Mouse (Mus musculus) hindbrain, embryonic 14.5 days (tissue): Measurements from ENCODE around the gene Arhgap27. TPM values are rescaled to one million over a fixed set of nuclear protein-coding genes. Genes with fewer than 3 reads are reported as not detected.

ENCODE experiments used
- ATAC-seq: fragments of 200-750 bp; cut with Nextera tagmentation; 2 replicates; pipeline ENCODE4 v1.8.0; 2017; ENCODE audit warnings: moderate number of reproducible peaks, mild to moderate bottlenecking, moderate TSS enrichment, moderate library complexity; ENCODE audit not compliant: low FRiP score
- DNase-seq: peaks from one replicate; pipeline ENCODE4 v3.0.0-alpha.2; 2015; ENCODE audit warnings: low spot score
- H3K27ac ChIP-seq: fragments of 300-500 bp; sonication (generic); 2 replicates; pipeline ENCODE4 v1.5.1; 2014; ENCODE audit warnings: mild to moderate bottlenecking, moderate library complexity
- H3K27me3 ChIP-seq: fragments of 300-500 bp; sonication (generic); 2 replicates; pipeline ENCODE4 v1.6.1; 2014; ENCODE audit warnings: mild to moderate bottlenecking, low read length, mixed read lengths; ENCODE audit not compliant: control insufficient read depth, insufficient read depth
- H3K36me3 ChIP-seq: fragments of 300-500 bp; sonication (generic); replicated peaks from 2 replicates; pipeline ENCODE4 v1.6.1; 2014; ENCODE audit not compliant: control insufficient read depth, insufficient read depth
- H3K4me1 ChIP-seq: fragments of 300-500 bp; sonication (generic); replicated peaks from 2 replicates; pipeline ENCODE4 v1.6.1; 2014; ENCODE audit warnings: antibody characterized with exemption, low read length, mixed read lengths; ENCODE audit not compliant: control insufficient read depth, insufficient read depth
- H3K4me2 ChIP-seq: fragments of 300-500 bp; sonication (generic); replicated peaks from 2 replicates; pipeline ENCODE4 v1.6.1; 2014; ENCODE audit warnings: mild to moderate bottlenecking, moderate library complexity
- H3K4me3 ChIP-seq: fragments of 300-500 bp; sonication (generic); replicated peaks from 2 replicates; pipeline ENCODE4 v1.5.1; 2014; ENCODE audit warnings: mild to moderate bottlenecking, low read length
- H3K9ac ChIP-seq: fragments of 300-500 bp; sonication (generic); 2 replicates; pipeline ENCODE4 v1.6.1; 2014
- H3K9me3 ChIP-seq: fragments of 300-500 bp; sonication (generic); 2 replicates; pipeline ENCODE4 v1.6.1; 2016; ENCODE audit warnings: low read length; ENCODE audit not compliant: control insufficient read depth
- WGBS: fragments of 180-500 bp; shearing (Covaris S2); extraction: QIAGEN DNeasy Blood & Tissue Kit; methylation state at CpG from one replicate; pipeline ENCODE4 v1.1.7; 2014; 5-methylcytosine and 5-hydroxymethylcytosine counted together
- polyA plus RNA-seq: library from polyadenylated mRNA; unstranded; fragments of >200 nt; fragmentation: Nextera tagmentation; extraction: Ambion mirVana; gene quantifications from 2 replicates; pipeline ENCODE4 v1.2.1, GENCODE M21; 2014

Arhgap27 gene
- polyA plus RNA-seq, 1 experiment from 2014 or later = 5.4 TPM

DNA sequence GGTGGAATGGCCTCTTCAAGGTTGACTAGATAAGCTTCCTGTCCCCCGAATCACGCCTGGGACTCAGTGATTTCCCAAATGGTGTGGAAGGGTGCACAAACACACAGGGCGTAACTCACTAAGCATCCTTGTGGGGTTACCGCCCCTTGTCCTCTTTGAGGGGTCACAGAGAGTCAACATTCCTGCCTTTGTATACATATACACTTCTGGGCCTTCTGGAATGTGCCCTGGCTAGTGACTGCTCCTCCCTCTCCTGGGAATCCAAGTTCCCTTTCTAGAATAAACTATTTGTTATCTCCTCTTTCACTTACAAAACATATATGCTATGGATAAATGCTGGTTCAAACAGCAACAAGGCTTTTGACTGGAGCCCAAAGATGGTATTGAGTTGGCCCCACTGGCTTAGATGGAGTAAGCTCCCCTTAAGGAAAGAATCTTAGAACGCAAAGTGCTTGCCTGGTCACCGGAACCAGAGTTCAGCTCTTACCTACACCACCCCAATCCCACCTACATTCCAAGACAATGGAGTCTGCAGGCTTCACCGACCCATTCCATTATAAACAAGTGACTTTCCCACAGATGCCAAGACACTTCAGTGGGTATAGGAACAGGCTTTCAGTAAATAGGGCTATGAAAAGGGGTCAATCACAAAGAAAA is 24.5 kb upstream of the Arhgap27 start:
- ATAC-seq = no peak
- no peaks in the 10 kb centered on the region for H3K27me3 ChIP-seq
- H3K4me3 ChIP-seq = no peak overlapping the region
- WGBS = 86% methylated on average over 7 of the region's 7 CpGs
- H3K27ac ChIP-seq = no peak overlapping the region
- H3K4me2 ChIP-seq = no peak overlapping the region
- H3K36me3 ChIP-seq = peaks cover 44% of the 10 kb centered on the region
- no peak overlapping the region for H3K9ac ChIP-seq
- H3K9me3 ChIP-seq = no peaks in the 10 kb centered on the region
- no peak for DNase-seq
- no peaks in the 10 kb centered on the region for H3K4me1 ChIP-seq

DNA sequence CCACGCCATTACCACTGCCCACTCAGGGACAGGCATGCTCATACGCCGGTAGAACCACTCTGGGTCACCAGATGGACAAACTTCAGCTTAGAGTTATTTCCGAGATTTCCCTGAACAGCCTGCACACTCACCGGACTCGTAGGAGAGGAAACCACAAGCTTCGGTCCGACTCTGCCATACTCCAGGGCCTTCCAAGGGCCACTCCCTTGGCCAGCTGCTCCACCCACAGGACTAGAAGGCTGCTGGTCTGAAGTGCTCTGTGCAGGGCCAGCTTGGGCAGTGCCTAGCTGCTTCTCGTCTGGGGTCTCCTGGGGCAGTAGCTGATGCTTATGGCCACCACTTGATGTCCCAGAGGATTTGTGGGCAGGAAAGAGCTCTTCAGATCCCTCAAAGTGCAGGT is 23.3 kb upstream of the Arhgap27 start:
- 91% methylated on average over 9 of the region's 9 CpGs for WGBS
- Histone ChIP-seq H3K9ac (no peak overlapping the region), H3K4me3 (no peak overlapping the region), H3K9me3 (no peaks in the 10 kb centered on the region), H3K27ac (no peak overlapping the region), H3K27me3 (no peaks in the 10 kb centered on the region), H3K36me3 (peaks cover 34% of the 10 kb centered on the region), H3K4me1 (no peaks in the 10 kb centered on the region), H3K4me2 (no peak overlapping the region)
- DNase-seq = no peak
- ATAC-seq = no peak

- Histone ChIP-seq H3K4me2 (no peak overlapping the region), H3K9ac (no peak overlapping the region), H3K27me3 (no peaks in the 10 kb centered on the region), H3K27ac (no peak overlapping the region), H3K36me3 (peaks cover 41% of the 10 kb centered on the region), H3K9me3 (no peaks in the 10 kb centered on the region), H3K4me3 (no peak overlapping the region), H3K4me1 (no peaks in the 10 kb centered on the region)
- ATAC-seq (no peak), DNase-seq (no peak)
- 76% methylated on average over 5 of the region's 5 CpGs for WGBS
Measured at GRCm38 (mm10) chr11:103381956-103382613, 18.6 kb upstream of the Arhgap27 start.

GRCm38 (mm10) chr11:103381505-103381904 is 18.0 kb upstream of the Arhgap27 start:
- H3K9me3 ChIP-seq = no peaks in the 10 kb centered on the region
- ATAC-seq = no peak
- H3K36me3 ChIP-seq = peaks cover 42% of the 10 kb centered on the region
- H3K9ac ChIP-seq = no peak overlapping the region
- no peaks in the 10 kb centered on the region for H3K4me1 ChIP-seq
- no peak for DNase-seq
- H3K4me2 ChIP-seq = no peak overlapping the region
- no peak overlapping the region for H3K27ac ChIP-seq
- H3K4me3 ChIP-seq = no peak overlapping the region
- 95% methylated on average over 7 of the region's 7 CpGs for WGBS
- H3K27me3 ChIP-seq = no peaks in the 10 kb centered on the region

DNA sequence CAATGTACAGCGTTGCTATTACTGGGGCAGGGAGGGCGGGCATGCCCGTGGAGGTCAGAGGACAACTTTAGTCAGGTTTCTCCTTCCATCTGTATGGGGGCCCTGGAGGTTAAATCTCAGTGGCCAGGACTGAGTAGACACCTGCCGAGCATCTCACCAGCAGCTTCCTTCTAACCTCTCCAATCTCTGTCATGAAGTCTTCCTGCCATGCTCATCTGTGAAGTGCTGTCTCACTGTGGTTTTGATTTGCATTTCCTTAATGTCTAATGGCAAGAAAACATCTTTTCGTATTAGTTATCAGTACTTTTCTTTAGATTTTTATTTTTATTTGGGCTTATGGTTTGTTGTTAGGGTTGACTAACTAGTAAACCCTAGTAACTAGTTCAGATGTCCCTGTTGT is 17.0 kb upstream of the Arhgap27 start:
- ATAC-seq (no peak), DNase-seq (no peak)
- Histone ChIP-seq H3K36me3 (peaks cover 48% of the 10 kb centered on the region), H3K9ac (no peak overlapping the region), H3K27me3 (no peaks in the 10 kb centered on the region), H3K9me3 (no peaks in the 10 kb centered on the region), H3K4me3 (no peak overlapping the region), H3K4me1 (no peaks in the 10 kb centered on the region), H3K27ac (no peak overlapping the region), H3K4me2 (no peak overlapping the region)
- WGBS = 93% methylated on average over 5 of the region's 5 CpGs

- DNase-seq (no peak), ATAC-seq (no peak)
- Histone ChIP-seq H3K4me2 (no peak overlapping the region), H3K4me1 (no peaks in the 10 kb centered on the region), H3K36me3 (peaks cover 60% of the 10 kb centered on the region), H3K9ac (no peak overlapping the region), H3K27ac (no peak overlapping the region), H3K27me3 (no peaks in the 10 kb centered on the region), H3K9me3 (no peaks in the 10 kb centered on the region), H3K4me3 (no peak overlapping the region)
- 95% methylated on average over 6 of the region's 6 CpGs for WGBS
Measured at GRCm38 (mm10) chr11:103378341-103378740, 14.8 kb upstream of the Arhgap27 start.

DNA sequence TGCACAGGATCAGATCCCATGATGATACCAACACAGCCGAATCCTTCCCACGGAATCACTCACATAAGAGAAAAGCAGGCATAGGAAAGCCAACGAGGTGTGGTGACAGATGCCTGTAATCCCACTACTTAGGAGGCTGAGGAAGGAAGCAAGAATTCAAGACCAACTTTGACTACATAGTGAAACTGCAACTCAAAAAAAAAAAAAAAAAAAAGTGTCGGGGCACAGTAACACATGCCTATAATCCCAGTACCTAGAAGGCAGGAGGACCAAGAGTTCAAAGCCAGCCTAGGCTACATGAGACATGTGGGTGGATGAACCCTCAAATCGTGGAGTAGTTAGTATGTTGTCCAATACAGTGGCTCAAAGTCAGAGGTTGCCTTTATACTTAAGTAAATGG is 12.3 kb upstream of the Arhgap27 start:
- ATAC-seq (no peak), DNase-seq (no peak)
- Histone ChIP-seq H3K9me3 (no peaks in the 10 kb centered on the region), H3K36me3 (peaks cover 69% of the 10 kb centered on the region), H3K27ac (no peak overlapping the region), H3K4me2 (no peak overlapping the region), H3K4me3 (no peak overlapping the region), H3K9ac (no peak overlapping the region), H3K27me3 (no peaks in the 10 kb centered on the region), H3K4me1 (no peaks in the 10 kb centered on the region; the same call in 1 of the 2 replicates)
- WGBS = 95% methylated on average over 5 of the region's 5 CpGs

- Histone ChIP-seq H3K9ac (no peak overlapping the region), H3K9me3 (no peaks in the 10 kb centered on the region), H3K4me1 (no peaks in the 10 kb centered on the region; the same call in 1 of the 2 replicates), H3K36me3 (peaks cover 74% of the 10 kb centered on the region), H3K27me3 (no peaks in the 10 kb centered on the region), H3K4me3 (no peak overlapping the region), H3K4me2 (no peak overlapping the region), H3K27ac (no peak overlapping the region)
- 86% methylated on average over 1 of the region's 1 CpGs for WGBS
- DNase-seq (no peak), ATAC-seq (no peak)
Measured at GRCm38 (mm10) chr11:103375258-103375657, 11.8 kb upstream of the Arhgap27 start.

DNA sequence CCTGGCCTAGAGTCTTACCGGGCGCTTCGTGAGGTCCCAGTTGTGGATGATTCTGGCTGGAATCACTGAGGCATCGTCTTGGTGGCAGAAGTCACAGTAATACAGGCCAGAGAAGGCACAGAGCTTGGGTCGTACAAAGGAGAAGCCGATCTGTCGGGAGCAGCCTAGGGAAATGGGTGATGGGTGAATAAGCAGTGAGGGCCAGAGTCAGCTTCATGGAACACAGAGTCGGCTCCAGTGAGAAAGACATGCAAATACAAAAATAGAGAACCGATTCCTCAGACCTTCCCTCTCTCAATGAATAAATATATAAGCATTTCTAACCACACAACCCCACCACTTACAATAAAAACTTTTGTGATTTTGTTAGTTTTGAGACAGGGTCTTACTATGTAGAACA is 10.4 kb upstream of the Arhgap27 start:
- 94% methylated on average over 9 of the region's 9 CpGs for WGBS
- H3K4me2 ChIP-seq = no peak overlapping the region
- no peaks in the 10 kb centered on the region for H3K27me3 ChIP-seq
- H3K9ac ChIP-seq = no peak overlapping the region
- H3K36me3 ChIP-seq = peaks cover 70% of the 10 kb centered on the region
- H3K27ac ChIP-seq = no peak overlapping the region
- no peak overlapping the region for H3K4me3 ChIP-seq
- H3K9me3 ChIP-seq = no peaks in the 10 kb centered on the region
- no peaks in the 10 kb centered on the region; the same call in 1 of the 2 replicates for H3K4me1 ChIP-seq
- ATAC-seq (no peak), DNase-seq (no peak)
